In genomic region chr19:46175173-46175572, GRCm38 (mm10) we compare ENCODE assay signal across 23 mouse cellular contexts. TPM values are rescaled to one million over a fixed set of nuclear protein-coding genes. Genes with fewer than 3 reads are reported as not detected.
"Had no signal": no experiment of that assay in that cellular context is flagged by ENCODE, and none has a peak within 500 bp of the region (broad histone marks: within the 10 kb centered on the region; RNA-seq: fewer than 3 reads in every experiment).

No protein-coding gene starts in this region.

- H3K27me3 ChIP-seq: limb, embryonic 15.5 days; liver, embryonic 12.5 days; midbrain, embryonic 12.5 days; neural tube, embryonic 13.5 days; neural tube, embryonic 15.5 days had no signal

- H3K4me3 ChIP-seq: limb, embryonic 15.5 days; liver, embryonic 12.5 days; midbrain, embryonic 10.5 days; midbrain, embryonic 12.5 days; myocyte; neural tube, embryonic 13.5 days; neural tube, embryonic 15.5 days had no signal

- H3K4me2 ChIP-seq: limb, embryonic 15.5 days; liver, embryonic 12.5 days; midbrain, embryonic 12.5 days; neural tube, embryonic 13.5 days; neural tube, embryonic 15.5 days had no signal

- ATAC-seq: liver, embryonic 12.5 days; midbrain, embryonic 16.5 days had no signal

- H3K9ac ChIP-seq: limb, embryonic 15.5 days; liver, embryonic 12.5 days; liver, embryonic 14.5 days; midbrain, embryonic 12.5 days; neural tube, embryonic 13.5 days; neural tube, embryonic 15.5 days had no signal

- H3K9me3 ChIP-seq: limb, embryonic 15.5 days; liver, embryonic 12.5 days; midbrain, embryonic 10.5 days; midbrain, embryonic 12.5 days; neural tube, embryonic 13.5 days; neural tube, embryonic 15.5 days had no signal

- H3K27ac ChIP-seq: limb, embryonic 15.5 days; liver, embryonic 12.5 days; liver, embryonic 14.5 days; midbrain, embryonic 10.5 days; midbrain, embryonic 12.5 days; neural tube, embryonic 13.5 days; neural tube, embryonic 15.5 days had no signal

- DNase-seq: lung, postnatal 14 days; midbrain, embryonic 14.5 days; retina, postnatal 1 day; right cerebral cortex, adult 18-20 months; right cerebral cortex, postnatal 25 days; right cerebral cortex, postnatal 4 days; spleen, adult 18-20 months; thymus, adult 2 months; thymus, postnatal 25 days; thymus, postnatal 4 days had no signal

- H3K4me1 ChIP-seq: liver, embryonic 12.5 days had no signal

RNA-seq across cellular contexts. Expression of gene Pitx3, which starts 27.0 kb away (rescaled TPM):
- polyA plus RNA-seq: liver, adult 2 months; liver, embryonic 14.5 days; small intestine, adult 2 months; stomach, embryonic 14.5 days had no signal

RNA-seq across cellular contexts. Expression of gene Elovl3, which starts 43.5 kb away (rescaled TPM):
- polyA plus RNA-seq: liver, embryonic 12.5 days; midbrain, embryonic 10.5 days; neural tube, embryonic 13.5 days; small intestine, adult 2 months; stomach, embryonic 14.5 days; urinary bladder, adult 2 months had no signal
